Mouse (Mus musculus): ENCODE results near the gene Adtrp. TPM values are rescaled to one million over a fixed set of nuclear protein-coding genes. Genes with fewer than 3 reads are reported as not detected.

Gene Adtrp
- total RNA-seq, 2 experiments from 2014 or later = 0.87 to 6.5 TPM

GRCm38 (mm10) chr13:41779603-41780180 is 67.8 kb downstream of the Adtrp start:
- DNase-seq = no peak

GRCm38 (mm10) chr13:41773812-41774376 is 73.6 kb downstream of the Adtrp start:
- no peak for DNase-seq

- DNase-seq = no peak
Observed at GRCm38 (mm10) chr13:41771061-41771460, 76.4 kb downstream of the Adtrp start.

- no peak for DNase-seq
Observed at GRCm38 (mm10) chr13:41767941-41768340, 79.5 kb downstream of the Adtrp start.

- no peak for DNase-seq
Observed at GRCm38 (mm10) chr13:41761986-41762385, 85.5 kb downstream of the Adtrp start.

- peak; percentile 45 to 67 for DNase-seq
Observed at GRCm38 (mm10) chr13:41760484-41760883, 87.0 kb downstream of the Adtrp start.

- DNase-seq = no peak
Observed at GRCm38 (mm10) chr13:41758550-41759465, 88.7 kb downstream of the Adtrp start.

GRCm38 (mm10) chr13:41753114-41753513 is 94.4 kb downstream of the Adtrp start:
- DNase-seq = no peak

- DNase-seq = no peak
Observed at GRCm38 (mm10) chr13:41750481-41750880, 97.0 kb downstream of the Adtrp start.

- peak; percentile 45 to 62 for DNase-seq
Observed at GRCm38 (mm10) chr13:41748866-41749265, 98.6 kb downstream of the Adtrp start.

GRCm38 (mm10) chr13:41747691-41748090 is 99.8 kb downstream of the Adtrp start:
- no peak for DNase-seq

GRCm38 (mm10) chr13:41746971-41747615 is 100.4 kb downstream of the Adtrp start:
- DNase-seq = peak; percentile 34 to 84

- DNase-seq = no peak
Observed at GRCm38 (mm10) chr13:41740456-41741085, 106.9 kb downstream of the Adtrp start.

- peak; percentile 44 to 58 for DNase-seq
Observed at GRCm38 (mm10) chr13:41737628-41738309, 109.7 kb downstream of the Adtrp start.

- DNase-seq = peak; percentile 60 to 78
Observed at GRCm38 (mm10) chr13:41729660-41730059, 117.8 kb downstream of the Adtrp start.

- DNase-seq = no peak
Observed at GRCm38 (mm10) chr13:41727803-41728202, 119.7 kb downstream of the Adtrp start.

- no peak for DNase-seq
Observed at GRCm38 (mm10) chr13:41719331-41719730, 128.2 kb downstream of the Adtrp start.

GRCm38 (mm10) chr13:41718051-41718450 is 129.4 kb downstream of the Adtrp start:
- DNase-seq = no peak
